Mouse (Mus musculus) forebrain, embryonic 13.5 days (tissue): ENCODE data around the gene Inpp5e. TPM values are rescaled to one million over a fixed set of nuclear protein-coding genes. Genes with fewer than 3 reads are reported as not detected.
A peak's percentile ranks its signal among the peaks of the same experiment; 100 is the strongest.
"Not testable (repeated sequence)": the region's sequence is repeated elsewhere in the genome, so short reads cannot be mapped to it uniquely, and the experiment has no call there.

Experiments used
- ATAC-seq: fragments of 200-750 bp; cut with Nextera tagmentation; 2 replicates; pipeline ENCODE4 v1.8.0; 2017
- H3K27ac ChIP-seq: fragments of 300-500 bp; sonication (generic); 2 replicates; pipeline ENCODE4 v1.5.1; 2015; ENCODE audit warnings: inconsistent platforms, mild to moderate bottlenecking, moderate library complexity
- H3K27me3 ChIP-seq: fragments of 300-500 bp; sonication (generic); 2 replicates; pipeline ENCODE4 v1.6.1; 2015; ENCODE audit warnings: mild to moderate bottlenecking, inconsistent platforms
- H3K36me3 ChIP-seq: fragments of 300-500 bp; sonication (generic); 2 replicates; pipeline ENCODE4 v1.6.1; 2015; ENCODE audit warnings: mild to moderate bottlenecking, inconsistent platforms; ENCODE audit not compliant: poor library complexity, severe bottlenecking
- H3K4me1 ChIP-seq: fragments of 300-500 bp; sonication (generic); 2 replicates; pipeline ENCODE4 v1.6.1; 2015; ENCODE audit warnings: inconsistent platforms
- H3K4me2 ChIP-seq: fragments of 300-500 bp; sonication (generic); 2 replicates; pipeline ENCODE4 v1.6.1; 2015; ENCODE audit warnings: inconsistent platforms, mild to moderate bottlenecking, moderate library complexity
- H3K4me3 ChIP-seq: fragments of 300-500 bp; sonication (generic); 2 replicates; pipeline ENCODE4 v1.5.1; 2015; ENCODE audit warnings: mild to moderate bottlenecking, inconsistent platforms
- H3K9ac ChIP-seq: fragments of 300-500 bp; sonication (generic); 2 replicates; pipeline ENCODE4 v1.6.1; 2015; ENCODE audit warnings: mild to moderate bottlenecking, inconsistent platforms
- H3K9me3 ChIP-seq: fragments of 300-500 bp; sonication (generic); replicated peaks from 2 replicates; pipeline ENCODE4 v1.6.1; 2016; ENCODE audit warnings: inconsistent platforms
- WGBS: fragments of 180-500 bp; shearing (Covaris S2); methylation state at CpG from one replicate; pipeline ENCODE4 v1.1.7; 2015; 5-methylcytosine and 5-hydroxymethylcytosine counted together
- polyA plus RNA-seq: library from polyadenylated mRNA; unstranded; fragments of >200 nt; fragmentation: Nextera tagmentation; extraction: Ambion mirVana; gene quantifications from 2 replicates; pipeline ENCODE4 v1.2.1, GENCODE M21; 2015

Inpp5e gene
- polyA plus RNA-seq, 1 experiment from 2014 or later = 19.8 TPM

DNA sequence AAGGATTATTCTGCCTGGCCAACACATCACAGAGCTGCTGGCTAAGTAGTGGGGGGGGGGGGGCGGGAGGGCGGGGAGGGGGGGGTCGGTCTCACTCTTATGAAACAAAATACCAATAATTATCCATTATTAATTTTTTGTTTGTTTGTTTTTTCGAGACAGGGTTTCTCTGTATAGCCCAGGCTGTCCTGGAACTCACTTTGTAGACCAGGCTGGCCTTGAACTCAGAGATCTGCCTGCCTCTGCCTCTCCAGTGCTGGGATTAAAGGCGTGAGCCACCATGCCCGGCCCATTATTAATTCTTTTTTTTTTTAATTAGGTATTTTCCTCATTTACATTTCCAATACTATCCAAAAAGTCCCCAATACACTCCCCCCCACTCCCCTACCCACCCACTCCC is 28.1 kb downstream of the Inpp5e start:
- H3K4me2 ChIP-seq = peak overlapping the region; percentile 98
- peaks cover 68% of the 10 kb centered on the region for H3K36me3 ChIP-seq
- peak; percentile 52 for ATAC-seq
- H3K9ac ChIP-seq = peak overlapping the region; percentile 85
- peaks cover 16% of the 10 kb centered on the region for H3K4me1 ChIP-seq
- peak overlapping the region; percentile 87 for H3K4me3 ChIP-seq
- peak overlapping the region; percentile 66; the same call in 1 of the 2 replicates for H3K27ac ChIP-seq
- 38% methylated on average over 6 of the region's 6 CpGs for WGBS
- H3K9me3 ChIP-seq, H3K27me3 ChIP-seq: not testable (repeated sequence)

DNA sequence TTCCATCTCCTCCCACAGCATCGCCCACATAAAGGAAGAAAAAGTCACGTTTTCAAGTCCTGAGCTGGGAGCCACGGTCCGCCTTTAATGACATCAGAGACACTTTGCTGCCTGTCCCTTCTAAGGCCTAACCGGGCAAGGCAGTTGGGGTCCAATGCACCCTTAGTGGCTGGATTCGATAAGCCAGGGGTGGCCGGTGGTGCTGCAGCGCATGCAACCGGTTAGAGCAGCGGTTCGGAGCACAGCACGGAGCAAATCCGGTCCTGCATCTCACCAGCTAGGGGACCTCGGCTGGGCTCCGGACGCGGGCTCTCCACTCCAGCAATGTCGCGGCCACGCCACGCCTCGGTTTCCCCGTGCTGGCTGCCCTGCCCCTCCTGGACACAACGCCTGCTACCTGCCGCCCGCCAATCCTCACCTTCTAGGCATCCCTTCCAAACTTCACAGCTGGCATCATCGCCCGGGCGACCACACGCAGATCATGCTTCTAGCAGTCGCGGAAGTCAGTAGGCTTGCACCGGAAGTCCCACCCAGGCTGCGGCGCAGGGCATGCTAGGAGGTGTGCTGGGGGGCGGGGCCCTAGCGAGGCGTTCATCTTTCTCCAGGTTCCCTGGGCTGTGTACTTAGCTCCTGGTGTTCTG is 28.8 kb downstream of the Inpp5e start, which contains the start of gene Snapc4:
Snapc4 (minus strand) TSS at position 523 of the 641 bp plus-strand sequence.
- Histone ChIP-seq H3K4me3 (peak within 1 kb of the TSS; percentile 87), H3K9ac (peak within 1 kb of the TSS; percentile 85), H3K9me3 (no peaks in the 10 kb centered on the region), H3K36me3 (peaks cover 68% of the 10 kb centered on the region), H3K27me3 (no peaks in the 10 kb centered on the region), H3K4me1 (peaks cover 16% of the 10 kb centered on the region), H3K4me2 (peak within 1 kb of the TSS; percentile 98), H3K27ac (peak within 1 kb of the TSS; percentile 66)
- WGBS = under 1% methylated on average over 38 of the region's 38 CpGs
- peak; percentile 97 for ATAC-seq

DNA sequence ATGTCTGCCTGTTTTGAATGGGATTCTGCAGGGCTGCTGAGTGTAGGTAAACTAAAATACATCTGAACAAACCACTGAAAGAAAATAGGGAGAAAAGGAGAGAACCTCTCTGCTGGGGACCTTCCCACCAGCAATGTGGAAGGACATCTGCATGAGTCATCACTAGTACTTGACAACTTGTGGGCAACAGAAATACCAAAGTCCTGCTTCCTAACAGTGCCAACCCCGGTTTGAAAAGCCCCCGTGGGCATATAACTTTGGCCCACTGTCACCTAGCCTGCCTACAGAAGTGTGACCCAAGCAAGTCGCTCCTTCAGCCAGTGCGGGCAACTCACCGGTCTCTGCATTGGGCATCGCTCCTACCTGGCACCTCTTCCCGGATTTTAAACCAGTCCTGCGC is 36.6 kb downstream of the Inpp5e start:
- Histone ChIP-seq H3K4me3 (no peak overlapping the region), H3K4me2 (no peak overlapping the region), H3K9me3 (no peaks in the 10 kb centered on the region), H3K27me3 (no peaks in the 10 kb centered on the region), H3K36me3 (peaks cover 100% of the 10 kb centered on the region), H3K27ac (no peak overlapping the region), H3K9ac (no peak overlapping the region), H3K4me1 (no peaks in the 10 kb centered on the region)
- no peak for ATAC-seq
- 95% methylated on average over 8 of the region's 8 CpGs for WGBS

DNA sequence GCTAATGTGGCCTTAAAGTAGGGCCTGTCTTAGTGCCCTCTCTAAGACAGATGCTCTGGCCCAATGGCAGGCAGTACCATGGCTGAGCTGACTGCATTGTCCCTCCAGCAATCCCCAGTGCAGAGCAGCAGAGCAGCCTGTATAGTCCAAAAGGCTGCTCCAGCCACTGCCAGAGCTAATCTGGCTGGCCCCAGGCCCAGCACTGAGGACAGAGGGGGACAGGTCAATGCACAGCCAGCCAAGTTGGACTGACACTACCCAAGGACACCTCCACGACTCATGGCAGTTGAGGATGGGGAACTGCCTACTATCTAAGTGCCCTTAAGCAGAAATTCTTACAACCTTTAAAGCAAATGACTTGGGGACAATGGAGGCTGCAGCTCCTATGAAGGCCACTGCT is 40.4 kb downstream of the Inpp5e start:
- H3K4me1 ChIP-seq = no peaks in the 10 kb centered on the region
- H3K27ac ChIP-seq = no peak overlapping the region
- no peak overlapping the region for H3K4me2 ChIP-seq
- H3K9me3 ChIP-seq = no peaks in the 10 kb centered on the region
- H3K27me3 ChIP-seq = no peaks in the 10 kb centered on the region
- WGBS = 85% methylated on average over 1 of the region's 1 CpGs
- no peak for ATAC-seq
- no peak overlapping the region for H3K4me3 ChIP-seq
- no peak overlapping the region for H3K9ac ChIP-seq
- peaks cover 100% of the 10 kb centered on the region for H3K36me3 ChIP-seq

DNA sequence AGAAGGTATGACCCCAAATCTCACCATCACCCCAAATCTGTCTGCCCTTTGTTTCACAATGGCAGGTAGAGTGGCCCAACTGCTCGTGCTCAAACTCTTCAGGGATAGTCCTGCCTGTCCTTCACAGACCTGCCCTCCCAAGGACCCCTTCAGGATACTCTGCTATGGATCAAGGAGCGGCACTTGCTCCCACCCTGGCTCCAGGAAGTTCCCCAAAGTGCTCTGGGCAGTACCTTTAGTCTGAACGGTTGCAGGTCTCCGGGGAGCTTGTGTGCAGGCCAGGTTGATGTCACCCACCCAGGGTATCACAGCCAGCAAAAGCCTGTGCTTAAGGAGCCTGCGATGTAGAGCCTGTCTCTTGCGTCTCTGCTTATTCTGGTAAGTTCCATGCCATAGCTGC is 41.1 kb downstream of the Inpp5e start:
- no peak for ATAC-seq
- Histone ChIP-seq H3K36me3 (peaks cover 100% of the 10 kb centered on the region), H3K9ac (no peak overlapping the region), H3K27me3 (no peaks in the 10 kb centered on the region), H3K27ac (no peak overlapping the region), H3K4me3 (no peak overlapping the region), H3K9me3 (no peaks in the 10 kb centered on the region), H3K4me1 (no peaks in the 10 kb centered on the region), H3K4me2 (no peak overlapping the region)
- 95% methylated on average over 6 of the region's 6 CpGs for WGBS

DNA sequence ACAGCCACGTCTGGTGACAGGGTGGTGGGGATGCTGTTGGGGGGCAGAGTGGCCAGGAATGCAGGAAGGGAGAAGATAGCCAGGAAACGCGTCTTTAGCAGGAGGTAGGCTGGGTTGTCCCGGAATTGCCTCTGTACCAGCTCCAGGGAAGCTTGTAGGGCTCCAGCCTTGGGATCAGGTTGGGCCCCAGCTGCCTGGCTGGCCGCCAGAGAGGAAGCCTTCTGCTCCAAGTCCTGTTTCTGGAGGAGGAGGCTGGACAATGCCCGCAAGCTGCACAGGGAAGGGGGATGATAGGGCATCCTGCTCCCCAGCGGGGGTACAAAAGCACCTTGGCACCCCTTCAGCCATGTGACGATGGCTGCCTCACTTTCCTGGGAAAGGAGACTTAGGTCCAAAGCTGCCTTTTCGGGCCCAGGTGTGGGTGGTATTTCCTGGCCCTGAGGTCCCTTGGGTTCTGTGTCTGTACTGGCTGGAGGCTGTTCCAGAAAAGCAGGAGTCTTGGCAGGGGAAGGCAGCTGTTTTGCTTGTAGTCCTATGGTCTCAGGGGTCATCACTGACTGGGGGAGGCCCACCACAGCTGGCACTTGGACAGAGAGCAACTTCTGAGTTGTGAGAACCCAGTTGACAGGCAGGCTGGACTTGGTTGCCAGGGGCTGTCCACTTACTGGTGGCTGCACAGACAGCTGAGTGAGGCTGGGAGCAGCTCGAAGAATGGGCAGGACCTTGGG is 44.1 kb downstream of the Inpp5e start:
- H3K36me3 ChIP-seq = peaks cover 76% of the 10 kb centered on the region
- no peak for ATAC-seq

DNA sequence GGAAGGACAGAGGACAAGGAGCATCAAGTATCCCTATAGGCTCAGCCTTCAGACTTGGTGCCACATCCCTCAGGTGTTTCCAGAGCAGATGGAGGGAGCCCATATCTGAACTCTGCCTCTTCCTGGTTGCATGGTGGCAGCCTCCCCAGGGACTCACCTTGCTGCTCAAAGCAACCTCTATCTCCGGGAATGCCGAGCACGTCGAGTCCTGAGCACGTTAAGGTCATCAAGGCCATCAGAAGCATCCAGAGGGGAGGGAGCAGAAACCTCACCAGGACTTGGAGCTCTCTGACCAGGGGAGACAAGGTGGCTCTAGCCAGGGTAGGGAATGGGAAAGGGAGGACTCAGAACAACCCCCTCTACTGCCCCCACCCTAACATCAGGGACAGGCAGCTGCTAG is 45.5 kb downstream of the Inpp5e start:
- H3K36me3 ChIP-seq = peaks cover 62% of the 10 kb centered on the region
- no peak overlapping the region for H3K4me2 ChIP-seq
- H3K9ac ChIP-seq = no peak overlapping the region
- no peak overlapping the region for H3K4me3 ChIP-seq
- H3K27ac ChIP-seq = no peak overlapping the region
- H3K9me3 ChIP-seq = no peaks in the 10 kb centered on the region
- ATAC-seq = no peak
- H3K27me3 ChIP-seq = no peaks in the 10 kb centered on the region
- H3K4me1 ChIP-seq = no peaks in the 10 kb centered on the region
- WGBS = 91% methylated on average over 5 of the region's 5 CpGs

More for the DNA sequence above, 44.1 kb downstream of the Inpp5e start:
- Histone ChIP-seq H3K9ac (no peak overlapping the region), H3K4me2 (no peak overlapping the region), H3K27me3 (no peaks in the 10 kb centered on the region), H3K9me3 (no peaks in the 10 kb centered on the region), H3K4me3 (no peak overlapping the region), H3K4me1 (no peaks in the 10 kb centered on the region), H3K27ac (no peak overlapping the region)
- 89% methylated on average over 10 of the region's 10 CpGs for WGBS

DNA sequence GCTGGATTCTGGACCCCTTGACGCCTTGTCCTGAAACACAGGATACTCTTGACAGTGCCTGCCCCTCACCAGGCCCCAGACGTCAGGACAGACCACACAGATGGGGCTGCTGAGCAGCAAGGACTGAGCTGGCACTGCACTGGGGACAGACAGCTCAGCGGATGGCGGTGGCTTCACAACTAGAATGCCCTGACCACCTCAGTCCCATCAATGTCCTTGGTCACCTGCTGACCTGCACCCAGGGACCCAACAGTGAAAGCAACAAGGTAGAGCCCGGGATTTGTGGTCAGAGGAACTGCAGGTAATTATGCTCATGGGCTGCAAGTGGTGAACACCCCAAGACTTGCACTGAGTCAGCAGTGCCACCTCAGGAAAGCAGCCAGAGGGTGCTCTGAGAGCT is 46.0 kb downstream of the Inpp5e start:
- H3K4me2 ChIP-seq = no peak overlapping the region
- no peak for ATAC-seq
- WGBS = 81% methylated on average over 5 of the region's 5 CpGs
- no peaks in the 10 kb centered on the region for H3K9me3 ChIP-seq
- H3K36me3 ChIP-seq = peaks cover 57% of the 10 kb centered on the region
- H3K4me1 ChIP-seq = no peaks in the 10 kb centered on the region
- no peak overlapping the region for H3K4me3 ChIP-seq
- no peaks in the 10 kb centered on the region for H3K27me3 ChIP-seq
- H3K9ac ChIP-seq = no peak overlapping the region
- H3K27ac ChIP-seq = no peak overlapping the region

DNA sequence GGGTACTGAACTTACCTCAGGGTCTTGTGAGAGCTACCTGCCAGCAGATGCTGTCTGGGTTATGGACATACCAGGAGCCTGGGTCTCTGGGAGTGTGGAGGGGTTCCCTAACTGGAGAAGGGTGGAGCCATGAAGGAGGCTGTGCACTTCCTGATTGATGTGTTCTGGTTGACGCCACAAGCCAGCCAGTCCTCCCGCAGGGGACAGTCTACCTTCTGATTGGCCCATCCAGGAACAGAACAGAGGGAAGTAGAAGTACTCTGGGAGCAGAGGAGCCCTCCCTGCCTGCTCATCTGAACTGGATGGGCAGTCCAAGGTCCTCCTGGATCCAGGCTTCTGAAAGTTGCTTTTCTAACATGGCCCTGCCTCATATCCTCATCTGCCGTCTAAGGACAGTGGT is 48.2 kb downstream of the Inpp5e start, which contains the start of gene Card9:
Card9 (minus strand) TSS at position 147 of the 400 bp plus-strand sequence.
- H3K4me1 ChIP-seq = no peaks in the 10 kb centered on the region
- no peak within 1 kb of the TSS for H3K4me3 ChIP-seq
- H3K27ac ChIP-seq = no peak within 1 kb of the TSS
- H3K27me3 ChIP-seq = no peaks in the 10 kb centered on the region
- H3K4me2 ChIP-seq = no peak within 1 kb of the TSS
- WGBS = 58% methylated on average over 3 of the region's 3 CpGs
- no peak for ATAC-seq
- H3K36me3 ChIP-seq = peaks cover 35% of the 10 kb centered on the region
- no peak within 1 kb of the TSS for H3K9ac ChIP-seq
- H3K9me3 ChIP-seq = no peaks in the 10 kb centered on the region

DNA sequence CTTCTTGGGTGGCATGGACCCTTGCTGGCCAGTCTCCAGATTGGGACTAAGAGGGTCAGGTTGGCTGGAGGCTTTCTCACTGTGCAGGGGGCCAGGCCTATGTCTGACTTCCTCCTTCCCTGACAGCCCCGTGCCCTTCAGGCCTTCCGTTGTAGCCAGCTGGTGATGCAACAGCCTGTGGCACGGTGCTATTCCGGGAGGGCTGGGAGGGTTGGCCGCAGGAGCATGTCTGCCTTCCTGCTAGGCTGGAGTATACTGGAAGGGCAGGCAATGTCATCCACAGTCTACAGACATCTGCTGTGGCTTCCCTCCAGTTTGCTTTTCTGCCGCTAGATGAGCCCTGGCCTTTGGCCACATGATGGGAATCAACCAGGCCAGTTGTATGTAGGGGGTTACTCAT is 49.0 kb downstream of the Inpp5e start:
- Histone ChIP-seq H3K9ac (no peak overlapping the region), H3K4me2 (no peak overlapping the region), H3K9me3 (no peaks in the 10 kb centered on the region), H3K4me3 (no peak overlapping the region), H3K36me3 (peaks cover 27% of the 10 kb centered on the region), H3K27ac (no peak overlapping the region), H3K4me1 (no peaks in the 10 kb centered on the region), H3K27me3 (no peaks in the 10 kb centered on the region)
- 94% methylated on average over 6 of the region's 6 CpGs for WGBS
- ATAC-seq = no peak

DNA sequence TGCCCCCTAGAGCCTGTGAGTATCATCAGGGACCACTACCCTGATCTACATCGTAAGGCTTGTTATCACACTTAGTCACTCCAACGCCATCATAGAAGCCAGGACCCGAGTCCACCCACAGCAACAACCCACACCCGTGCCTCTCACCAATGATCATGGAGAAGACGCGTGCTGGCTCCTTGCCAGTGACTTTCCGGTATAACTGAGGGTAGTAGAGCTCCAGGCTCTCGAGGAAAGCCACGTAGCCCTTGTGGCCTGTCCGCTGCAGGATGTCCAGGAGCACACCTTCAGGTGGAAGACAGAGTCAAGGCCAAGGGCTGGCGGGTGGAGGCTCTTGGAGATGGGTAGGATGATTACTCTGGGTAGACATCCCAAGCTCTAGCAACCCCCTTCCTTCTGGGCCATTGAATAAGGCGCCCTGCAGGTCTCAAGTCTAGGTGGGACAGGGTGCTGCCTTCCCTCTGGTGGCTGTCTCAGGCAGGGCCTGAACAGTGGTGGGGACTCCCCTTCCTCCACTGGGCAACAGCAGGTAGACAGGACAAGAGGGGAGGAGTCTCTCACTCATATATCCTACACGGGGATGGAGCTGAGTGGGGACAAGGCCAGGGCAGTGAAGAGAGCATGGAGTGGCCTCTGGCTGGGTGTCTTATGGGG is 50.2 kb downstream of the Inpp5e start:
- Histone ChIP-seq H3K9me3 (no peaks in the 10 kb centered on the region), H3K4me1 (no peaks in the 10 kb centered on the region), H3K4me3 (no peak overlapping the region), H3K9ac (no peak overlapping the region), H3K27me3 (no peaks in the 10 kb centered on the region), H3K36me3 (peaks cover 15% of the 10 kb centered on the region), H3K4me2 (no peak overlapping the region), H3K27ac (no peak overlapping the region)
- WGBS = 91% methylated on average over 13 of the region's 13 CpGs
- no peak for ATAC-seq

DNA sequence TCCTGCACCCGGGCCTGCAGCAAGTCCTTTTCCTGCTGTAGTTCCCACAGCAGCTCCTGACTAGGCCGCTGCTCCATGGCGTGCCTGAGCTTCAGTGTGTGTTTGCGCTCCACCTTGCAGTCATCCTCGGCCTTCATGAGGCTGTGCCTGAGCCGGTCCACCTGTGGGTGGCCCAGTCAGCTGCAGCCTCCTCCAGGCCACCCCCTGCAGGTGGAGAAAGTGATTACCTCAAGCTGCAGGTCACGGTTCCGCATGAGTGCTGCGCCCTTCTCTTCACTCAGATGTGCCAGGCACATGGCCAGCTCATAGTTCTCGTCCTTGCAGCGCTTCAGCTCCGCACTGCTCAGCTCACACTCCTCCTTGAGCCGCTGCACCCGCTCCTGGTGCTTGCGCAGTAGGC is 51.5 kb downstream of the Inpp5e start:
- no peak overlapping the region for H3K27ac ChIP-seq
- no peak for ATAC-seq
- H3K9ac ChIP-seq = no peak overlapping the region
- 50% methylated on average over 15 of the region's 15 CpGs for WGBS
- peaks cover 11% of the 10 kb centered on the region for H3K4me1 ChIP-seq
- H3K36me3 ChIP-seq = peaks cover 2% of the 10 kb centered on the region; the same call in 1 of the 2 replicates
- H3K27me3 ChIP-seq = no peaks in the 10 kb centered on the region
- H3K4me2 ChIP-seq = no peak overlapping the region
- no peak overlapping the region for H3K4me3 ChIP-seq
- no peaks in the 10 kb centered on the region for H3K9me3 ChIP-seq
